Mouse (Mus musculus): ENCODE data around the gene Nudt9.

DNA sequence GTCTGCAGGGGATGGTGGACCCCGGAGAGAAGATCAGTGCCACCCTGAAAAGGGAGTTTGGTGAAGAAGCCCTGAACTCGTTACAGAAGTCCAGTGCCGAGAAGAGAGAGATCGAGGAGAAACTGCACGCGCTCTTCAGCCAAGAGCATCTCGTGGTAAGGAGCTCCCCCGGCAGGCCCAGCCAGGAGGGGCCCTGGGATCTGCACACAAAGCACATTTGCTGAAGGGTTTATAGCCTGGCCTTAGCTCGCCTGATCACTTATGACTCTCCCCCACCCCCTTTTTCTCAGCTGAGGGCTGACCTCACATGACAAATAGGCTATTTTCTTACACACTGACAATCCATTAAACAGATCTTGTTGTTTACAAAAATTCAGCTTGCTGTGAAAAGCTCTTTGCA is 13.5 kb downstream of the Nudt9 start:
- no peak for TF ChIP-seq CTCF (IDR thresholded peaks at IDR 0.05; ENCODE audit: control insufficient read depth, insufficient read depth, insufficient read length)
- no peak for TF ChIP-seq CEBPB (IDR thresholded peaks at IDR 0.05; ENCODE audit: low read depth)
- no peak for TF ChIP-seq FOSL1 (IDR thresholded peaks at IDR 0.05; ENCODE audit: insufficient read depth, low read length, poor library complexity, severe bottlenecking)

Data from C2C12 (cell line).